Mouse (Mus musculus): ENCODE data around the gene Slc39a5. TPM values are rescaled to one million over a fixed set of nuclear protein-coding genes. Genes with fewer than 3 reads are reported as not detected.

Slc39a5 gene
- total RNA-seq, 2 experiments from 2014 or later, result 0.30 to 0.32 TPM

DNA sequence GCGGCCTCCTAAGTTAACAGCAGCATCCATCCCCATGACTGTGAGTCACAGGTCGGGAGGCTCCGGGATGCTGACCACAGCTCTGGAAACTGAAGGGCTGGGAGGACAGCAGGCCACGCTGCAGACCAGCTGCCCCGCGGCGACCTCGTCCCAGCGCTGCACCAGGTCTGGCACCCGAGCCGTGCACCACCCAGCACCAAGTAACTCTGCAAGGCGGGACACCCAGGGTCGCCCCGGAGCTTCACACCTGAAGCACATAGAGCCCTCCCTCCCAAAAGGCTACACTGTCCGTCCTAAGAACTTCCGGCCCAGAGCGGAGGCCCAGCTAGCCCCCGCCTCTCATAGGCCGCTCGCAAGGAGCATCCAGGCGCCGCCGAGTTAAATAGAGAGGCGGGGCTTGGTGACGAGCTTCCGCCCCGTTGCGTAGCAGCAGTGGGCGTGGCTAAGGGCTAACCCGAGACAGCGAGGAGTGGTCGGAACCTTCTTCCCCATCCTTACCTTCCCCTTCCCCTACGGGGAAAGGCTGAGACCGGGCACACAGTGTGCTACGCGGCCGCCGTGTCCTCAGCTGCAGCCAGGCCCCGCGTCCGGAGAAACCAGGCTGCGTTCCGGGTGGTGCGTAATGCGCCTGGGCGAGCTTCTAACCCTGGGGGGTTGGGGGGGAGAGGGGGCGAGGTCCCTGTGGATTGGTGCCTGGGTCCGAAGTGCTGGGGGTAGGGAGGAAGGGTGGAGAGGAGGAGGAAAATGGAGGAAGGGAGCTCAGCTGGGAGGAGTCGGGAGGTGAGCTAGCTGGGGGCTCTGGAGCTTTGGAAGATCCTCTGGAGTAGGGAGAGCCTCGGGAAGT lies 10.4 kb upstream of the Slc39a5 start, which contains the start of the genes Nabp2 and Rnf41:
TSS of gene Nabp2 (minus strand) at position 282 of the 844 bp plus-strand sequence.
TSS of gene Rnf41 (plus strand) at position 447 of the 844 bp plus-strand sequence.
- intact Hi-C loops (cut with DNase I), result loop anchor here (2.0 kb wide), 1 partner anchor 35 kb away; the partner anchor contains the start of gene Ankrd52
- peak; percentile 97 for DNase-seq (ENCODE audit: low spot score in 2 of 2)

DNA sequence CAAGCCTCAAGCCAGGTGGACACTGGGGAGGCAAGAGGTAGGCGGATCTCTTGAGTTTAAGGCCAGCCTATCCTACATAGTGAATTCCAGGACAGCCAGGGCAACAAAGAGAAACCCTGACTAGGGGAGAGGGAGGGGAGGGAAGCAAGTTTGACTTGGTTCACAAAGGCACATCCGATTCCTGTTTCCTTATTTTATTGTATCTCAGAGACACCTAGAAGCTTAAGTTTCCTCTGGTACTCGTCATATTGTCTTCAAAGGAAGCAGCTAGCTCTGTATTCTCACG lies 9.5 kb upstream of the Slc39a5 start:
- intact Hi-C loops (cut with DNase I), result loop anchor here (2.0 kb wide), 1 partner anchor 34 kb away; the partner anchor contains the start of gene Ankrd52
- DNase-seq (ENCODE audit: low spot score in 2 of 2), result no peak

DNA sequence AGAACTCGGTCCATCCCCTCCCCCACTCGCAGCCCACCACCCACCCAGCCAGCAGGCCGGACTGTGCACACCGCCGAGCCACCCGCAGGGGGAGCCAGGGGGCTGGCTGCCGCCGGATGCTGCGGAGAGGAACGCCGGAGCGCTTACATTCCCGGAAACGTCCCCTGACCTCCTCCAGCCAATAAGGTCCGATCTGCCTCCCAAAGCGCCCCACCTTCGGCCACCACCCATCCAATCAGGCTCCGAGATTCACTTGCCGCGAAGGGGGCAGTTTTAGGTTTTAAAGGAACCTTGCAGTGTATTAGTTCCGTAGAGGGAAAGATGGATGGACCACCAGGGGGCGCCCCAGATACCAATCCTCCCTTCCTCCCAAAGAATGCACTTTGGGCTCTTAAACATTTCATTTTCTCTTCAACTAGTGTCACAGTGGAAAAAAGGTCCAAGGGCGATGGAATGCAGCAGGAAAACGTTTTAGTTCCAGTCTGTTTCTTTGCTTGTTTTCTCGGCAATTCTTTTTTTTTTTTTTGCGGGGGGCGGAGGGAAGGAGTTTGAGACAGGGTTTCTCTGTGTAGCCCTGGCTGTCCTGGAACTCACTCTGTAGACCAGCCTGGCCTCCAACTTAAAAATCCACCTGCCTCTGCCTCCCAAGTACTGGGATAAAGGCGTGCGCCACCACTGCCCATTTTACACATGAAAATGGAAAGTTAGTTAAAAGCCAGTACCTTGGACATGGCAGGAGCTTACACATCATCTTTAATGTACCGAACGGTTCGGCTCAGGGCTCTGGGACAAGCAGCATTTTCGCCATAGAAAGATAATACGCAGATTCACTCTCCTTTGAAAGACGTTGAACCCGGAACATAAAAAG lies 8.9 kb upstream of the Slc39a5 start:
- peak; percentile 96 to 99 for DNase-seq (ENCODE audit: low spot score in 2 of 2)
- intact Hi-C loops (cut with DNase I), result loop anchor here (1.0 to 2.0 kb wide), 4 partner anchors 33 to 73 kb away; partner anchors contain the start of genes Ankrd52, Coq10a and Cs

DNA sequence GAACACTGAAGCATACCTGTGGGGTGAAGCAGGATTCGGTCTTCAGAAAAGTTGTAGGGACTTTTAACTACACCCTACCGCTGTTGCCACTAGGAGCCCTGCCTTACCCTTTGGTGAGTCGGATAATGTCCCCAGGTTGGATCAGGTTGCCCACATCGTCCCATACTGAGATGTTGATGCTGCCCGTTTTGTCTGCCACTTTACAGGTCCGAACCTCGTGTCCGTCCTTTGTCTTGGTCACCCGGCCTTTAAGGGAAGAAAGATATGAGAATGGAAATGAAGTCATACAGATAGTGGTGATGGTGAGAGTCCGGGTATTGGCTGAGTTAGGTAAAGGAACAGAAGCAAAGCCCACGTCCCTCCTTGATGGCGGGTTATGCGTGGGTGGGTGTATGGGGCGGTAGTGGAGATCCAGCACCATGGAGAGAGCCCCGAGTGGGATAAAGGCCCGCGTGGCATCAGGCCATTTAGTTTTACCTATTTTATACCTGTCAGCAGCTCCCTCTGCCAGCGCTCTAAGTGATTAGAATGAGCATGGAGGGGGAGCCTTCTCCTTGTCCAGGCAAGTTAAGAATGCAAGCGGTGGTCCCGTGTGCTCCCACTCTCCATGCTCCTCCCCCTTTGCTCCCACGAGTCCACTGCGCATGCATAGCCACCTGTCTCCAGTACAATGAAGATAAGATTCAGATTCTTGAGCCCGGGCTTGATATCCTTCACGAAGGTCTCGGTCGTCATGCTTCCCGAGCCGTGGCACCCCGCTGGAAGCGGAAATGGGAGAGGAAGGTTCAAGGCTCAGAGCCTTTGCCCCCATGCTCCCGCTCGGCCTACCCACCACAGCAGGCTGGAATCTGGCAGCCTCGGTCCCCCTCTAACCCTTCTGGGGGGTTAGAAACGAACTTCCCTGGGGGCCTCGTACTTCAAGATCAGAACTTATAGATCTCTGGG lies 7.8 kb upstream of the Slc39a5 start:
- peak; percentile 64 for DNase-seq (ENCODE audit: low spot score in 2 of 2)
- intact Hi-C loops (cut with DNase I), result loop anchor here (1.0 to 2.0 kb wide), 3 partner anchors 40 to 72 kb away; partner anchors contain the start of genes Coq10a and Cs

DNA sequence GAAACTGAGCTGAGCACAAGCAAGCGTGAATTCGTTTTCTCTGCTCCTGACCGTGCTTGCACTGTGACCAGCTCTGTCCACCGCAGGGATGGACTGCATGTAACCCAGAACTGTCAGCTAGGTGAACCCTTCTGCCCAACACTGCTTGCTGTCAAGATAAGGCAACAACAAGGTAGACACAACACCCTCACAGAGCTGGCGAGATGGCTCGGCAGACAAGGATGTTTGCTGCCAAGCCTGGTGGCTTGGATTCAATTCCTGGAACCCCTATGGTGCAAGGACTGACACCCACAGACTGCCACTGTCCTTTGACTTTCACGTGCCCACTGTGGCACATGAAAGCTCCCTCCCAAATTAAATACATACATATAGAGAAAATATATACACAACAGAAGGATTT lies 2.9 kb upstream of the Slc39a5 start:
- intact Hi-C loops (cut with DNase I), result no loop called here
- DNase-seq (ENCODE audit: low spot score in 2 of 2), result no peak

DNA sequence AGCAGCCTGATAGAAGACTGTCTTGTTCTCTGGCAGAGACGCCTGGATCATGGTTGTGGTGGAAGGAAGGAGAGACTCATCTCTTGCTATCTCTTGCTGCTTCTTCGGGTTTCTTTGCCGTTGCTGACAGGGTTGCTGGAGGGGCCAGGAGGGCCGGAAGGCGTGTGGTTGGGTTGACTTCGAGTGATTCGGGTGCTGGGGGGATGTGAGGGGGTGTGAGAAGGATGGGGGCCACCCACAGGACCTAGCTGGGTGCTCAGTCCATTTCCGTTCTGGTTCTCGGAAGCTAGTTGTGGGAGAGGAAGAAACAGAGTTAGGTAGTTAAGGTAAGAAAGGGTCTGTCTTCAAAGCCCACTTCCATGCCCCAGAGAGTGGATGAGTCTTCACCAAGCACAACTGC lies 609 bp upstream of the Slc39a5 start:
- no peak for DNase-seq (ENCODE audit: low spot score in 2 of 2)
- intact Hi-C loops (cut with DNase I), result no loop called here

DNA sequence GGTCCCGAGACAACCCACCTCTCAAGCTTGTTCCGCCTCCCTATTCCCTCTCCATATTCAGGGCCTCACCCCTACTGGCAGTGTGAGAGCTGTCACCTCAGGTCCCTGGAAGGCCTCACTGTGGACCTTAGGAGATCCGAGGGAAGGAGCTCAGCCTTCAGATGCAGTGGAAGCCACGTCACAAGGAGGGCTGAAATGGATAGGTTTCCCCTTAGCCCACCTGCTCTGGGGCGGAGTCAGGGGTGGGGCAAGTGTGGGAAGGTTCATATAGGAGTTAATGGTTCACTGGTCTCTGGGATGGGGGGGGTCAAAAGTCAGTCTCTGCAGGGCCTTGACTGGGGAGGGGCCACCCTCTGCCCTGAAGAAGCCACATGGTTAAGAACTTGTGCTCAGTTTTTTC lies 691 bp downstream of the Slc39a5 start:
- DNase-seq (ENCODE audit: low spot score in 2 of 2), result no peak
- intact Hi-C loops (cut with DNase I), result no loop called here

DNA sequence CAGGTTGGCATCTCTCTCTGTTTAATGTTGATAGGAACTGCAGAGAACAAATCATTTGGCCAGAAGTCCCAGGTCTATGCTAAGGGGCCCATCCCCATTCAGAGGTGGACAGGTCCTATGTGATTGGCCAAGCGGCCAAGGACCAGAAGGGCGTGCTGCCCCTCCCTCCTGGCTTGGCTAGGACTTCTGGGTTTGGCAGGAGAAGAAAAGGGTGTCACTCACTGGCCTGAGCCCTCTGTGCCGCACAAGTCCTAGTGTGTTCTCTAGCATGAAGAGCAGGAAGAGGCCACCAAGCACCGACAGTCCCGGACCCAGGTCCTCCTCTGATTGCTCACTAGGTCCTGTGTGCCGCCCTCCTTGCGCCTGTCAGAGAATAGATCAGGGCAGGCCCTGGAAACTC lies 3.6 kb downstream of the Slc39a5 start:
- intact Hi-C loops (cut with DNase I), result no loop called here
- no peak for DNase-seq (ENCODE audit: low spot score in 2 of 2)

DNA sequence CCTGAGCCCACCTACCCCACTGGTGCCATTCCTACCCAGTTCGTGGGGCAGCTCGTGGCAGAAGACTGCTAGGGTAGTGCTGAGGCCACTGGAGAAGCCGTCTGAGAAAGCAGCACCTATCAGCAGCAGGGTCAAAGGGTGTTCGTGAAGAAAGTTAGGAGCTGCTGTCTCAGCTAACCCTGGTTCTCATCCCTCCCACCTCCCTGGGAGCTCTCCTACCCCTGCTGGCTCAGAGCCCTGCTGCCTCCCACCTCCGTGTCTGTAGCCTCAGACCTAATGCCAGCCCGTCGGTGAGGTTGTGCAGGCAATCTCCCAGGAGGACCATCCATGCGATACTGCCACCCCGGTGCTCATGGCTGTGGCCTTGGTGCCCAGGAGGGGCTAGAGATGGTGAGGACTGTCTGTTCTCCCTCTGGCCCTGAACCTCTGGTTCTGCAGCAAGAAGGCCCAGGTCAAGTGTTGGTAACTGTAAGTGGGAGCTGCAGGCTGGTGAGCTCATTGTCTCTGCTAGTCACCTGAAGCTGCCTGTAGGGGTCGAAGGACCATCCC lies 4.2 kb downstream of the Slc39a5 start:
- intact Hi-C loops (cut with DNase I), result no loop called here
- DNase-seq (ENCODE audit: low spot score in 2 of 2), result no peak

DNA sequence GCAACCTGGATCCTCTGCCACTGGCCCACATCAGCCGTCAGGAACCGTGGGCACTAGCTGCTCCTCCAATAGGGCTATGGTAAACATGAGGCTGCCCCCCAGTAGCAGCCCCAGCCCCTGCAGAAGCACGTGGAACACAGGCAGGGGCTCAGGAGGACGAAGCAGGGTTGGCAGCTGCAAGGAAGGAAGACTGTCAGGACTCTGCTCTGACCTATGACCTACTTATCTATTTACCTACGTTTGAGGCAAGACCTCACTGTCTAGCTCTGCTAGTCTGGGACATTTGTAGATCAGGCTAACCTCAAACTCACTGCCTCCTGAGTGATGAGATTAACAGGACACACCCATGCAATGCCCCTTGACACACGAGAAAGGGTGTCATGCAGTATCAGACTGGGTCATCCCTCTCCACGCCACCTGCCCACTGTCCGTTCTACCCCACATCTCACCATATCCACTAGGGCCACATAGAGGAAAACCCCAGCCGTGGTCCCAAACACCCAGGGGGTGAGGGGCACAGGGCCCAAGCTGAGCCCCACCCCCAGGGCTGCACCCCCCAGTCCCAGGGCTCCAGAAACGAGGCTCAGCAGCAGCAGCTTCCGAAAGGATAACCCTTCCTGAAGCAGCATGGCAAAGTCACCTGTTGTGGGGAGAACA lies 4.9 kb downstream of the Slc39a5 start:
- no peak for DNase-seq (ENCODE audit: low spot score in 2 of 2)
- intact Hi-C loops (cut with DNase I), result no loop called here

DNA sequence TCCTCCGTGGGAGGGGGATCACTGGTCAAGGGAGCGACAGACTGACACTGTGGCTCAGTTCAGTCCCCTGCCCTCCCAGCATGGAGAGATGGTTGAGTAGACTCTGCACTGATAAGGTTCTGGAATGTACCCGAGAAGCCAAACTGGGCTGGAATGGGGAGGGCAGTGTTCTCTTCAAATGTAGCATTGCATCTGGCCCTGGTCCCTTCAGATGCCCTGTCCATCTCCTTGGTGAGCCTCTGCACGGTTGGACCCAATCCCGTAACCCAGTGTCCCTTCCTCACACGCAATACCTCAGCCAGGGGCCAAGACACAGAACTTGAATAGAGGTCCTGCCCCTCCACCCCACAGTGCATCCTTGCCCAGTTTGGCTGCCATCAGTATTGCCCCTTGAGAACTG lies 9.2 kb downstream of the Slc39a5 start:
- intact Hi-C loops (cut with DNase I), result no loop called here
- no peak for DNase-seq (ENCODE audit: low spot score in 2 of 2)

DNA sequence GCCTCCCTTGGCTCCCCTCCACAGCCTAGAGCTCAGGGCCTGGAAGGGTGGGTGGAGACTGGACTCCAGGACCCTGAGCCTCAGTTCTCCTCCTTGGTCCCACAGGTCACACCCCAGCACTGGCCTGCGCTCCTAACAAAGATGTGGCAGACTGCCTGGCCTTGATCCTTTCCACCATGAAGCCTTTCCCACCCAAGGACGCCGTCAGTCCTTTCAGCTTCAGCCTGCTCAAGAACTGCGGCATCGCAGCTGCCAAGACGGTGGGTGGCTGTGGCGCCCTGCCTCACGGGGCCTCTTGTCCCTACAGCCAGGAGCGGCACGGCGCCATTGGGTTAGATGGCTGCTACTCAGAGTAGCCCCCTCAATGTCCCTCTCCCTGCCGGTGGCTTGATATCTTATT lies 10.7 kb downstream of the Slc39a5 start:
- DNase-seq (ENCODE audit: low spot score in 2 of 2), result no peak
- intact Hi-C loops (cut with DNase I), result no loop called here

DNA sequence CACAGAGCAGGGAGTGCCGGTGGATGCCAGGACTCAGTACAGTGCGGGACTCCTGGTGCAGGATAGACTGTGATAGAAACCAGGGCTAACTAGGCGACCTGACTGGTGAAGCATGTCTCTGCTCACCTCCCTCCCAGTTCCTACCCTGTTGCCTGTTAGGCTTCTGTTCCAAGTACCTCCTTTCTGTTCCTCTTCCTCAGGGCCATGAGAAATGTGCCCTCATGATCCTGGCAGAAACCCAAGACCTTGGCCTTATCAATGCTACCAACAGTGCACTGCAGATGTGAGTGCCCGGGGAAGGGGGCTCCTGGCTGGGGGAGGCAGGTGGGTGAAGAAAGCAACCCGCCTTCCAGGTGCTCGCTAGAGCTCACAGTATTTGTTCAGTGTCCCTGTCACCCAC lies 11.5 kb downstream of the Slc39a5 start:
- intact Hi-C loops (cut with DNase I), result no loop called here
- DNase-seq (ENCODE audit: low spot score in 2 of 2), result no peak

DNA sequence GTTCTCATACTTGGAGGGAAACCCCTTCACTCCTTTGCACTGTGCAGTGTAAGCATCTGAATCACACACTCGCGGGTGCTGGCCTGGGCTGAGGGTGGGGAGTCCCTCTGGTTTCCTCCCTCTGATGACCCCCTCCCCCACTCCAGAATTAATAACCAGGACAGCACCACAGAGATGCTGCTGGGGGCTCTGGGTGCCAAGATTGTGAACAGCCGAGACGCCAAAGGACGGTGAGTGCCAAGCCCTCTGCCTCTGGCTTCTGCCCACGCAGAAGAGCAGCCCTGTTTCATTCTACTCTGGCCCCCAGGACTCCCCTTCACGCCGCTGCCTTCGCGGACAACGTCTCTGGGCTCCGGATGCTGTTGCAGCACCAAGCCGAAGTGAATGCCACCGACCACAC lies 12.1 kb downstream of the Slc39a5 start:
- no peak for DNase-seq (ENCODE audit: low spot score in 2 of 2)
- intact Hi-C loops (cut with DNase I), result no loop called here

DNA sequence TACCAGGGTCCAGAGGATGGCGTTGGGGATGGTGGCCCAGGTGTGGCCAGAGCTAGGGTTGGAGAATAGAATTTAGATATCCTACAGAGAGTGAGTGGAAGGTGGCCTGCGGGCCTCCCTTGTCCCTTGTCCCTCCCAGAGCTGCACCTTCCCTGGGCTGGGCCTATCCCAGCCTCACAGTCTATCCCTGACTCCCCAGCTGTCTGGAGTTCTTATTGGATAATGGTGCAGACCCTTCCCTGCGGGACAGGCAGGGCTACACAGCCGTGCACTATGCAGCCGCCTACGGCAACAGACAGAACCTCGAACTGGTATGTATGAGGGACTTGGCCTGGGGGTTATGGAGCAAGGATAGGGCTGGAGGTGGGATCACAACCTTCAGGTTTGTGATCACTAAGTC lies 15.1 kb downstream of the Slc39a5 start:
- intact Hi-C loops (cut with DNase I), result no loop called here
- DNase-seq (ENCODE audit: low spot score in 2 of 2), result no peak

DNA sequence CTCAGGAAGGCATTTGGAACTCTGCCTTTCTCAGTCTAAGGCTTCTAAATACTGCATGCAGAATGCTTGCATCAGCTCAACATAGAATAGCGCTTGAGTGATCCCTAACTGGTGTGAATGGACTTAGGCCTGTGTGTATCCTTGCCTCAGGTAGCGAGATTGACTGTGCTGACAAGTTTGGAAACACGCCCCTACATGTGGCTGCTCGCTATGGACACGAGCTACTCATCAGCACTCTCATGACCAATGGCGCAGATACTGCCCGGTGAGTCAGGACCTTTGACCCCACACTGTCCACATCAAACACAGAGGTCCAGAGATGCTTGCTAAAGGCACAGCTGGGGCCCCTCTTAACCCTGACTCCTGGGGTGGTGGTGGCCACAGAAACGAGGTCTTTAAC lies 18.5 kb downstream of the Slc39a5 start:
- intact Hi-C loops (cut with DNase I), result no loop called here
- no peak for DNase-seq (ENCODE audit: low spot score in 2 of 2)

DNA sequence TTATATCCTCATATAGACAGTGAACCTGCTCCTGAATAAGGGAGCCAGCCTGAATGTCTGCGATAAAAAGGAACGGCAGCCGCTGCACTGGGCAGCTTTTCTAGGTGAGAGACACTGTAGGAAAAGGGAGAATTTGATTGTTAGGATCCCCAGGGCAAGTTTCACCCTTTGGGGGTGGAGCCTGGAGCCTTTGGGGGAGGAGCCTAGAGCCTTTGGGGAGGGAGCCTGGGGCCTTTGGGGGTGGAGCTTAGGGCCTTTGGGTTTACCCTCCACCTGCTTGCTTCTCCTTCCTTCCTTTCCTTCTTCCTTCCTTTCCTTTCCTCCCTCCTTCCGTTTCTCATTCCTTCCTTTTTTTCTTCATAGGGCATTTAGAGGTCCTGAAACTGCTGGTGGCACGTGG lies 20.5 kb downstream of the Slc39a5 start:
- DNase-seq (ENCODE audit: low spot score in 2 of 2), result no peak
- intact Hi-C loops (cut with DNase I), result no loop called here

DNA sequence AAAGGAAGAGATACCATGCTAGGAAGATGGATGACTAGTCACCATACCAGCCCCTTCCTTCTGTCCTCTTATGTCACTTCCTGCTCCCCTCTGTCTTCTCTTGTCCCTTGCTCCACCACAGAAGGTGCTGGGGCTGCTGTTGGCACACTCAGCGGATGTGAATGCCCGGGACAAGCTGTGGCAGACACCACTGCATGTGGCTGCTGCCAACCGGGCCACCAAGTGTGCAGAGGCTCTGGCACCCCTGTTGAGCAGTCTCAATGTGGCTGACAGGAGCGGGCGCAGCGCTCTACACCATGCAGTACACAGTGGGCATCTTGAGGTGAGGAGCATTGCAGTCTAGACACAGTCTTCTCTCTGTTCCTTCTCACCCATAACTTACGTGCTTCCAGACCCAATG lies 21.8 kb downstream of the Slc39a5 start:
- intact Hi-C loops (cut with DNase I), result loop anchor here (5.0 kb wide), 1 partner anchor 42 kb away; the partner anchor contains the start of gene Cs
- peak in 1 of 2 experiments; percentile 34 for DNase-seq (ENCODE audit: low spot score in 2 of 2)

DNA sequence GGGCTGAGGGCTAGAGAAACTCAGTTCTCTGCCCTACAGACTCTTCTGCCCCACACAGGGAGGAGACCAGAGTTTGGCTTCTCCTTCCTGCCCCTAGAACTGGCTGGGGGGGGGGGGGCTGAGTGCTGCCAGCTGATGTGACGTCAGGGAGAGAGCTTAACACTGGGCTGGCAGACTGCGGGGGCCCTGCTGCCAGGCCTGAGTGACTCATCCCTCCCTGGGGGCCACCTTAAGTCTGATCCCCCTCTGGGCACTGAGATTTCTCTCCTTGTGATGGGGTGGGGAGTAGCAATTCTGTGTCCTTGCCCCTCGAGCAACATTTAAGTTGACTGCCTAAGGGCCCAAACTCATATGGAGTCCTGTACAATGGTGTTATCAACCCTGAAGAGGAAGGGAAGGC lies 22.6 kb downstream of the Slc39a5 start:
- intact Hi-C loops (cut with DNase I), result loop anchor here (5.0 kb wide), 1 partner anchor 41 kb away; the partner anchor contains the start of gene Cs
- DNase-seq (ENCODE audit: low spot score in 2 of 2), result peak in 1 of 2 experiments; percentile 51

Measured in left cerebral cortex, postnatal 25 days (tissue).